Mouse (Mus musculus): ENCODE results near the gene 4930412O13Rik. TPM values are rescaled to one million over a fixed set of nuclear protein-coding genes. Genes with fewer than 3 reads are reported as not detected.

The 4930412O13Rik gene
- polyA plus RNA-seq, 1 experiment from 2014 or later: not detected

- H3K4me2 ChIP-seq: peak overlapping the region; percentile 17; the same call in 1 of the 2 replicates
- WGBS: 17% methylated on average over 38 of the region's 39 CpGs
- no peak for ATAC-seq (ENCODE audit: insufficient read depth, low FRiP score, low read depth)
- H3K27ac ChIP-seq: no peak overlapping the region
- H3K9me3 ChIP-seq: no peaks in the 10 kb centered on the region
- H3K36me3 ChIP-seq: no peaks in the 10 kb centered on the region
- H3K4me3 ChIP-seq (replicated peaks): 0 out of 2 replicates have a peak overlapping the region, but pooled peaks have one; percentile 1
- no peak overlapping the region for H3K9ac ChIP-seq
- H3K27me3 ChIP-seq (replicated peaks): peaks cover 59% of the 10 kb centered on the region
- peaks cover 8% of the 10 kb centered on the region; the same call in 1 of the 2 replicates for H3K4me1 ChIP-seq
These were observed 6.4 kb upstream of the 4930412O13Rik start for GRCm38 (mm10) chr2:9874467-9875219.

- no peaks in the 10 kb centered on the region for H3K9me3 ChIP-seq
- H3K9ac ChIP-seq: no peak overlapping the region
- 14% methylated on average over 4 of the region's 4 CpGs for WGBS
- H3K36me3 ChIP-seq: no peaks in the 10 kb centered on the region
- no peak overlapping the region for H3K27ac ChIP-seq
- H3K4me3 ChIP-seq (replicated peaks): no peak overlapping the region
- no peak for ATAC-seq (ENCODE audit: insufficient read depth, low FRiP score, low read depth)
- H3K27me3 ChIP-seq (replicated peaks): peaks cover 57% of the 10 kb centered on the region
- H3K4me1 ChIP-seq: peaks cover 8% of the 10 kb centered on the region; the same call in 1 of the 2 replicates
- H3K4me2 ChIP-seq: no peak overlapping the region
These were observed 5.8 kb upstream of the 4930412O13Rik start for GRCm38 (mm10) chr2:9875220-9875619.

- no peak for ATAC-seq (ENCODE audit: insufficient read depth, low FRiP score, low read depth)
- no peak overlapping the region for H3K4me3 ChIP-seq (replicated peaks)
- 35% methylated on average over 12 of the region's 12 CpGs for WGBS
These were observed 5.2 kb upstream of the 4930412O13Rik start for GRCm38 (mm10) chr2:9875676-9876357.

DNA sequence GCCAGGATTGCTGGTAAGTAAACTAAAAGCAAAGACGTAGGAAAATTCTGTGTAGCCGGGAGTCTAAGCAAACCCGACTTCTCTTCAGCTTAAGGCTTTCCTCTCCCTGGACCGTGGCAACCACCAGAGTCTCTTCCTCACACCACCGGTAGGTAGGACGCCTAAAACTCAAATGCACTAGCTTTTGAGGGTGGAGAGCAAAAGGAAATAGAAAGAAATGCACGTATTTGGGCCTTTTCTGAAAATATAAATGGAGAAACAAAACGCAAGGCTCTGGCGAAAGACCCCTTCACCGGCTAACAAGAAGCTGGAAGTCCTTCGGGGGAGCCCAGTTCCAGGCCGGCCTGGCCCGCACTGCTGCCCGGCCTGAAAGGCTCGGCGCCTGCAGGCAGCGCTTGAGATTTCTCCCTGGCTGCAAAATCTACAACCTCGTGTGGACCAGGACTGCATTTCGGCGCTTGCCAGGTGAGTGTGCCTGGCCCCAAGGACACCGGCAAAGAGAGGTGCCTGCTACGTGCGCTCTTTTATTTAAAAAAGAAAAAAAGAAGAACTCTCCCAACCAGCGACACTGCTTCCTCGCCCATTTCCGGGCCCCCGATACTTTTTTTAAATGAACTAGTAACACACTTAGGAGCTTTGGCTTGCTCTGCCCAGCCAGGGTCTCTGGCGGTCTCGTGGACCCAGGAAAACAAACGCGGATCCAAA, 4.3 kb upstream of the 4930412O13Rik start:
- H3K36me3 ChIP-seq: no peaks in the 10 kb centered on the region
- no peaks in the 10 kb centered on the region for H3K9me3 ChIP-seq
- no peak overlapping the region for H3K9ac ChIP-seq
- peak overlapping the region; percentile 48 for H3K4me3 ChIP-seq (replicated peaks)
- WGBS: 10% methylated on average over 31 of the region's 31 CpGs
- H3K4me2 ChIP-seq: peak overlapping the region; percentile 92
- H3K27me3 ChIP-seq (replicated peaks): peaks cover 61% of the 10 kb centered on the region
- no peak for ATAC-seq (ENCODE audit: insufficient read depth, low FRiP score, low read depth)
- no peak overlapping the region for H3K27ac ChIP-seq
- peaks cover 18% of the 10 kb centered on the region for H3K4me1 ChIP-seq

More at GRCm38 (mm10) chr2:9875676-9876357, 5.2 kb upstream of the 4930412O13Rik start:
- Histone ChIP-seq H3K36me3 (no peaks in the 10 kb centered on the region), H3K9ac (no peak overlapping the region), H3K27me3 (replicated peaks) (peaks cover 57% of the 10 kb centered on the region), H3K9me3 (no peaks in the 10 kb centered on the region), H3K4me2 (peak overlapping the region; percentile 92; the same call in 1 of the 2 replicates), H3K4me1 (peaks cover 9% of the 10 kb centered on the region), H3K27ac (no peak overlapping the region)

- Histone ChIP-seq H3K27me3 (replicated peaks) (peaks cover 65% of the 10 kb centered on the region), H3K9ac (no peak overlapping the region), H3K4me3 (replicated peaks) (peak overlapping the region; percentile 48), H3K4me2 (peak overlapping the region; percentile 92), H3K9me3 (no peaks in the 10 kb centered on the region), H3K4me1 (peaks cover 21% of the 10 kb centered on the region), H3K27ac (no peak overlapping the region), H3K36me3 (no peaks in the 10 kb centered on the region)
- no peak for ATAC-seq (ENCODE audit: insufficient read depth, low FRiP score, low read depth)
- WGBS: under 1% methylated on average over 35 of the region's 35 CpGs
These were observed 3.7 kb upstream of the 4930412O13Rik start for GRCm38 (mm10) chr2:9877326-9877690.

GRCm38 (mm10) chr2:9877966-9878563, 3.0 kb upstream of the 4930412O13Rik start:
- Histone ChIP-seq H3K4me2 (peak overlapping the region; percentile 92), H3K36me3 (no peaks in the 10 kb centered on the region), H3K27ac (no peak overlapping the region), H3K27me3 (replicated peaks) (peaks cover 64% of the 10 kb centered on the region), H3K4me1 (peaks cover 27% of the 10 kb centered on the region), H3K4me3 (replicated peaks) (peak overlapping the region; percentile 48), H3K9me3 (no peaks in the 10 kb centered on the region), H3K9ac (no peak overlapping the region)
- no peak for ATAC-seq (ENCODE audit: insufficient read depth, low FRiP score, low read depth)
- WGBS: 1% methylated on average over 19 of the region's 19 CpGs

- peaks cover 63% of the 10 kb centered on the region for H3K27me3 ChIP-seq (replicated peaks)
- H3K36me3 ChIP-seq: no peaks in the 10 kb centered on the region
- no peaks in the 10 kb centered on the region for H3K9me3 ChIP-seq
- no peak for ATAC-seq (ENCODE audit: insufficient read depth, low FRiP score, low read depth)
- peaks cover 27% of the 10 kb centered on the region for H3K4me1 ChIP-seq
- WGBS: under 1% methylated on average over 24 of the region's 33 CpGs
- H3K4me3 ChIP-seq (replicated peaks): peak overlapping the region; percentile 48
- H3K9ac ChIP-seq: no peak overlapping the region
- peak overlapping the region; percentile 92 for H3K4me2 ChIP-seq
- no peak overlapping the region for H3K27ac ChIP-seq
These were observed 2.4 kb upstream of the 4930412O13Rik start for GRCm38 (mm10) chr2:9878564-9879081.

GRCm38 (mm10) chr2:9879092-9879491, 2.0 kb upstream of the 4930412O13Rik start:
- no peak for ATAC-seq (ENCODE audit: insufficient read depth, low FRiP score, low read depth)
- H3K9me3 ChIP-seq: no peaks in the 10 kb centered on the region
- peak overlapping the region; percentile 92 for H3K4me2 ChIP-seq
- peak overlapping the region; percentile 19; the same call in 1 of the 2 replicates for H3K9ac ChIP-seq
- H3K36me3 ChIP-seq: no peaks in the 10 kb centered on the region
- peaks cover 27% of the 10 kb centered on the region for H3K4me1 ChIP-seq
- H3K4me3 ChIP-seq (replicated peaks): peak overlapping the region; percentile 48
- WGBS: under 1% methylated on average over 22 of the region's 22 CpGs
- H3K27ac ChIP-seq: no peak overlapping the region
- peaks cover 63% of the 10 kb centered on the region for H3K27me3 ChIP-seq (replicated peaks)

- peak; percentile 95 for ATAC-seq (ENCODE audit: insufficient read depth, low FRiP score, low read depth)
- Histone ChIP-seq H3K27ac (no peak overlapping the region), H3K4me3 (replicated peaks) (peak overlapping the region; percentile 48), H3K9me3 (no peaks in the 10 kb centered on the region), H3K36me3 (no peaks in the 10 kb centered on the region), H3K4me2 (peak overlapping the region; percentile 92), H3K9ac (peak overlapping the region; percentile 19; the same call in 1 of the 2 replicates), H3K4me1 (peaks cover 26% of the 10 kb centered on the region), H3K27me3 (replicated peaks) (peaks cover 63% of the 10 kb centered on the region)
- WGBS: under 1% methylated on average over 21 of the region's 21 CpGs
These were observed 1.6 kb upstream of the 4930412O13Rik start for GRCm38 (mm10) chr2:9879493-9879892.

DNA sequence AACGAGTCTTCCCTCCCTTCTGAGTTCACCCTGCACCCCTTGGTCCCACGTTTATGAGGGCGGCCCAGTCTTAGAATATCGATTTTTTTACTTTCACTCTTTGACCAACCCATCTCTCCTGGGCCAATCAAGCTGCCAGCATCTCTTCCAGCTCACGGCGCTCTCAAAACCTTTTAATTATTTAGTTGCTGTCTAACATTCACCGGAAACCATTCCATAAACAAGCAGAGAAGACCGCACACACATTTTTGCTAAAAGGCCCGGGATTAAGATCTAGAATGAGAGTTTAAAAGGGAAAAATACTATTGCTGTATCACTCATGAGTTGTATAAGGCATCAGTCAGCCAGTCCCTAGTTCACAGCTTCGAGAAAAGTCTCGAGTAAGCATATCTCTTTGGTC, 781 bp upstream of the 4930412O13Rik start:
- peaks cover 63% of the 10 kb centered on the region for H3K27me3 ChIP-seq (replicated peaks)
- peak overlapping the region; percentile 9; the same call in 1 of the 2 replicates for H3K4me3 ChIP-seq (replicated peaks)
- no peaks in the 10 kb centered on the region for H3K36me3 ChIP-seq
- WGBS: 6% methylated on average over 11 of the region's 11 CpGs
- no peak overlapping the region for H3K9ac ChIP-seq
- no peaks in the 10 kb centered on the region for H3K9me3 ChIP-seq
- ATAC-seq (ENCODE audit: insufficient read depth, low FRiP score, low read depth): no peak
- H3K4me1 ChIP-seq: peaks cover 24% of the 10 kb centered on the region
- H3K27ac ChIP-seq: no peak overlapping the region
- 0 out of 2 replicates have a peak overlapping the region, but pooled peaks have one; percentile 92 for H3K4me2 ChIP-seq

DNA sequence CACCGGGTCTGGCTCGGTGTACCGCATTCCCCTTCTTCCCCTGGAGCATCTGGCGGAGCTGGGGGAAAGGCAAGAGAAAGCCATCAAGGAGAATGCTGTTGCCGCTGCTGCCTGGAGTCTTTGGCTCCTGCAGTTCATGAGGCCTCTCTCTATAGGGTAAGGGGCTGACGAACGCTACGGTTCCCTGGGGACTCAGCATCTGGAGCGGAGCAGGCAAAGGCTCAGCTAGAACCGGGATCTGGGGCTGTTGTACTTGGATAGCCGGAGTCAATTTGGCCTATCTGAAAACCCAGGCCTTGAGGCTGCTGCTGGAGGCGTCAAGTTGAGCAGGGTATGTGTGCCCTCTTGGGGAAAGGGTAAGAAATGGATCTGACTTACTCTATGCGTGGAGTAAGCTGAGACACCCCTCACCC, 565 bp downstream of the 4930412O13Rik start:
- no peak overlapping the region for H3K27ac ChIP-seq

More for the DNA sequence above, 565 bp downstream of the 4930412O13Rik start:
- H3K9ac ChIP-seq: no peak overlapping the region
- WGBS: 5% methylated on average over 13 of the region's 13 CpGs
- H3K4me3 ChIP-seq (replicated peaks): peak overlapping the region; percentile 30; the same call in 1 of the 2 replicates
- peaks cover 24% of the 10 kb centered on the region for H3K4me1 ChIP-seq
- H3K4me2 ChIP-seq: peak overlapping the region; percentile 49
- ATAC-seq (ENCODE audit: insufficient read depth, low FRiP score, low read depth): no peak
- H3K36me3 ChIP-seq: no peaks in the 10 kb centered on the region
- no peaks in the 10 kb centered on the region for H3K9me3 ChIP-seq
- peaks cover 66% of the 10 kb centered on the region for H3K27me3 ChIP-seq (replicated peaks)
